Mouse (Mus musculus): ENCODE measurements around the gene Kcnh7. TPM values are rescaled to one million over a fixed set of nuclear protein-coding genes. Genes with fewer than 3 reads are reported as not detected.

Gene Kcnh7
- polyA plus RNA-seq, 1 experiment from 2014 or later: 0.13 TPM

- H3K4me3 ChIP-seq (ENCODE audit: low read depth, low read length): peak within 1 kb of the TSS; percentile 55
- peak within 1 kb of the TSS; percentile 71 for H3K4me2 ChIP-seq
- ATAC-seq (ENCODE audit: insufficient read depth) (peak; percentile 90), DNase-seq (peak; percentile 76)
- no peaks in the 10 kb centered on the region for H3K36me3 ChIP-seq (ENCODE audit: insufficient read depth)
- TF ChIP-seq CTCF (IDR thresholded peaks at IDR 0.05; ENCODE audit: low read depth): peak; percentile 66
- H3K27ac ChIP-seq (ENCODE audit: low read depth): peak within 1 kb of the TSS; percentile 42; the same call in 1 of the 2 replicates
- no peaks in the 10 kb centered on the region for H3K27me3 ChIP-seq (ENCODE audit: insufficient read depth, low read length)
- under 1% methylated on average over 30 of the region's 30 CpGs for WGBS
- no peaks in the 10 kb centered on the region for H3K9me3 ChIP-seq (ENCODE audit: low read depth, low read length)
- H3K4me1 ChIP-seq (ENCODE audit: insufficient read depth): 0 out of 2 replicates have a peak, but pooled peaks cover 3% of the 10 kb centered on the region
- peak within 1 kb of the TSS; percentile 54 for H3K9ac ChIP-seq
Observed at GRCm38 (mm10) chr2:62646014-62646645, 538.0 kb downstream of the Kcnh7 start, which contains the start of gene Ifih1. Gene Ifih1 (minus strand): TSS chr2:62646255.

DNA sequence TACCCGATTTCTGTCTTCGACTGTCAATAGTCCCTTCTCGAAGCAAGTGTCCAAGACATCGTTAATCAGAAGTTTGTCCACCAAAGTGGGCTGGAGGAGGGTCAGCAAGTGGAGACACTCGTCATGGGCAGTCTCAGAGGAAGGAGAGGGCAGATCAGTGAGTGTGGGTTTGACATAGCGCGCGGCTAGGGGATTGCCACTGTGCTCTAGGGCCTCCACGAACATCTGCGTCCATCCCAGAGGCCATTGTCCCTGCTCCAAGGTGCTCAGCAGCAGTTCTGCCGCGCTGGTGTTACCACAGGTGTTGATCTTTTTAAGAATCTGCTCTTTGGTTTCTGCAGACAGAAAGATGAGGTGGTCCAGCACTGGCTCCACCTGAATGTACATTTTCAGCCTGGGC lies 538.6 kb downstream of the Kcnh7 start:
- DNase-seq: peak; percentile 6
- Histone ChIP-seq H3K36me3 (ENCODE audit: insufficient read depth) (no peaks in the 10 kb centered on the region), H3K4me3 (ENCODE audit: low read depth, low read length) (peak overlapping the region; percentile 55), H3K9me3 (ENCODE audit: low read depth, low read length) (no peaks in the 10 kb centered on the region), H3K4me2 (peak overlapping the region; percentile 71), H3K27ac (ENCODE audit: low read depth) (no peak overlapping the region), H3K27me3 (ENCODE audit: insufficient read depth, low read length) (no peaks in the 10 kb centered on the region), H3K4me1 (ENCODE audit: insufficient read depth) (0 out of 2 replicates have a peak, but pooled peaks cover 3% of the 10 kb centered on the region), H3K9ac (peak overlapping the region; percentile 54)
- peak; percentile 26; the same call in 1 of the 2 replicates for ATAC-seq (ENCODE audit: insufficient read depth)
- no peak for TF ChIP-seq CTCF (IDR thresholded peaks at IDR 0.05; ENCODE audit: low read depth)
- 37% methylated on average over 12 of the region's 12 CpGs for WGBS

DNA sequence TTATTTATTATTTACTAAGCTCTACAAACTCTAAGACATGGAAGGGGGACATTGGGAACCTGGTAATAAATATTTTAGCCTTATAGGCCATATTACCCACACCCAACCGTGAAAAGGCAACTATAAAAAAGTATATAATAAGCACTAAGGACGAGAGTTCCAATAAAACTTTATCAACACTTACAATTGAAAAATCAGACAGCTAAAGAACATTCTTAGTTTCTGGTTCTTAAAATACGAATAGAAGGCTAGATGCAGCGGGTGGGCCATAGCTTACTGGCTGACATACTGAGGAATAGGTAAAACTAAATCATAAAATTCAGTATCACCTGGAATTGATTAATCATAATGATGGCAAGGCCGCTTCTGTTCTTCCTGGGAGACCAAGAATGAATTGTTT lies 539.2 kb downstream of the Kcnh7 start:
- no peaks in the 10 kb centered on the region for H3K36me3 ChIP-seq (ENCODE audit: insufficient read depth)
- TF ChIP-seq CTCF (IDR thresholded peaks at IDR 0.05; ENCODE audit: low read depth): no peak
- ATAC-seq (ENCODE audit: insufficient read depth) (no peak), DNase-seq (no peak)
- H3K27me3 ChIP-seq (ENCODE audit: insufficient read depth, low read length): no peaks in the 10 kb centered on the region
- no peak overlapping the region for H3K4me3 ChIP-seq (ENCODE audit: low read depth, low read length)
- WGBS: 89% methylated on average over 5 of the region's 5 CpGs
- H3K9ac ChIP-seq: no peak overlapping the region
- H3K4me1 ChIP-seq (ENCODE audit: insufficient read depth): 0 out of 2 replicates have a peak, but pooled peaks cover 3% of the 10 kb centered on the region
- peak overlapping the region; percentile 71; the same call in 1 of the 2 replicates for H3K4me2 ChIP-seq
- no peak overlapping the region for H3K27ac ChIP-seq (ENCODE audit: low read depth)
- H3K9me3 ChIP-seq (ENCODE audit: low read depth, low read length): no peaks in the 10 kb centered on the region
